Mouse (Mus musculus) liver, adult 2 months (tissue): Measurements from ENCODE around the gene Rnaseh2b. TPM values are rescaled to one million over a fixed set of nuclear protein-coding genes. Genes with fewer than 3 reads are reported as not detected.
A peak's percentile ranks its signal among the peaks of the same experiment; 100 is the strongest.

Experiments used
- DNase-seq: peaks from one replicate; pipeline ENCODE4 v3.0.0-alpha.2; 2011; ENCODE audit warnings: low read depth, low spot score; ENCODE audit errors: extremely low read depth
- H3K27ac ChIP-seq: fragments of 200-500 bp; replicated peaks from 2 replicates; pipeline ENCODE4 v1.5.1; 2012; ENCODE audit warnings: low read depth, mild to moderate bottlenecking, control low read depth, inconsistent platforms, low read length; ENCODE audit not compliant: insufficient read depth
- H3K27me3 ChIP-seq: fragments of 200-500 bp; 2 replicates; pipeline ENCODE4 v1.6.1; 2012; ENCODE audit warnings: mild to moderate bottlenecking, moderate library complexity, low read length, inconsistent platforms; ENCODE audit not compliant: control insufficient read depth, insufficient read depth
- H3K36me3 ChIP-seq: fragments of 200-500 bp; 2 replicates; pipeline ENCODE4 v1.6.1; 2012; ENCODE audit warnings: low read length, inconsistent platforms; ENCODE audit not compliant: control insufficient read depth, insufficient read depth
- H3K4me1 ChIP-seq: fragments of 200-500 bp; 2 replicates; pipeline ENCODE4 v1.6.1; 2011; ENCODE audit warnings: low read length; ENCODE audit not compliant: control insufficient read depth, insufficient read depth
- H3K4me3 ChIP-seq: fragments of 200-500 bp; 2 replicates; pipeline ENCODE4 v1.5.1; 2011; ENCODE audit warnings: low read depth, mild to moderate bottlenecking, control low read depth, low read length, moderate library complexity; ENCODE audit not compliant: insufficient read depth
- H3K79me2 ChIP-seq: fragments of 200-500 bp; 2 replicates; pipeline ENCODE4 v1.6.1; 2012; ENCODE audit warnings: inconsistent platforms, mild to moderate bottlenecking, low read length, moderate library complexity; ENCODE audit not compliant: control insufficient read depth, insufficient read depth
- H3K9ac ChIP-seq: fragments of 200-500 bp; 2 replicates; pipeline ENCODE4 v1.6.1; 2012; ENCODE audit warnings: low read depth, mild to moderate bottlenecking, control low read depth, inconsistent platforms, low read length
- CTCF ChIP-seq: fragments of 200-500 bp; IDR thresholded peaks from 2 replicates; pipeline ENCODE4 v1.5.1; 2011; ENCODE audit warnings: low read depth, low read length, control low read depth
- POLR2A ChIP-seq: fragments of 200-500 bp; IDR thresholded peaks from 2 replicates; pipeline ENCODE4 v1.6.1; 2011; ENCODE audit warnings: low read length, control low read depth; ENCODE audit not compliant: insufficient read depth; ENCODE audit errors: extremely low read depth
- WGBS: fragments of 180-500 bp; shearing (Covaris S2); methylation state at CpG from one replicate; pipeline ENCODE4 v1.1.7; 2018; 5-methylcytosine and 5-hydroxymethylcytosine counted together
- polyA plus RNA-seq: library from polyadenylated mRNA; depleted of rRNA; stranded (reverse); fragments of >200 nt; gene quantifications from 2 replicates; pipeline ENCODE4 v1.2.3, GENCODE M21; 2012; rRNA removed
- total RNA-seq: library from RNA; depleted of rRNA; stranded (reverse); fragments of >200 nt; gene quantifications from 2 replicates; pipeline ENCODE4 v1.2.3, GENCODE M21; 2014; rRNA removed

Gene Rnaseh2b
- total RNA-seq, result 5.6 and 5.9 TPM in 2 replicates
- 0.85 and 1.3 TPM in 2 replicates for polyA plus RNA-seq

- WGBS, result 5% methylated on average over 60 of the region's 60 CpGs
- H3K27ac ChIP-seq, result no peak within 1 kb of the TSS
Measured at GRCm38 (mm10) chr14:62292488-62293339, at the start of gene Rnaseh2b, which contains the start of gene Dleu7. Rnaseh2b (plus strand) TSS chr14:62292589. Dleu7 (minus strand) TSS chr14:62293047.

DNA sequence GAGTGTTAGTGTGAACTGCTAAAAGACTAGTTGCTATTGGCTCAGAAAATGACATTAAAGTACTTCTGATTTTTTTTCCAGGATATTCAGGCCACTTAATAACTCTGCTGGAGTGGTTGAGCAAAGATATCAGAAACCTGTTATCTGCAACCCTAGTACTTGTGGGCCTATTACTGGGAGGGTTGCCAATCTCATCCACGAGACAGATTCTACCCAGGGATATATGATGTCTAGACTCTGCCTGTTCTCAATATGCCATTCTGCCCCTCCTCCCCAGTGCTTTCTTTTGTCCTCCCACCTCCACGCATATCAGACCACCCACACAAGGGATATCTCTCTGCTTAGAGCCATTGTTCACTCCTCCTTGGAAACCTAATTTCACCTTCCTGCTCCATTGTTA, 48.9 kb upstream of the Rnaseh2b start:
- TF ChIP-seq CTCF (no peak), POLR2A (no peak)
- no peaks in the 10 kb centered on the region for H3K79me2 ChIP-seq
- H3K27me3 ChIP-seq, result no peaks in the 10 kb centered on the region
- no peaks in the 10 kb centered on the region for H3K36me3 ChIP-seq
- no peak for DNase-seq
- H3K9ac ChIP-seq, result no peak overlapping the region
- peaks cover 2% of the 10 kb centered on the region for H3K4me1 ChIP-seq
- no peak overlapping the region for H3K4me3 ChIP-seq
- no peak overlapping the region for H3K27ac ChIP-seq
- WGBS, result 83% methylated on average over 2 of the region's 2 CpGs

More at GRCm38 (mm10) chr14:62292488-62293339, at the start of gene Rnaseh2b, which contains the start of gene Dleu7:
- Histone ChIP-seq H3K79me2 (no peaks in the 10 kb centered on the region), H3K36me3 (no peaks in the 10 kb centered on the region), H3K27me3 (peaks cover 6% of the 10 kb centered on the region; the same call in 1 of the 2 replicates), H3K4me3 (peak within 1 kb of the TSS; percentile 36), H3K9ac (0 out of 2 replicates have a peak within 1 kb of the TSS, but pooled peaks have one; percentile 21), H3K4me1 (no peaks in the 10 kb centered on the region)
- DNase-seq, result no peak
- no peak for TF ChIP-seq POLR2A
- TF ChIP-seq CTCF, result no peak

DNA sequence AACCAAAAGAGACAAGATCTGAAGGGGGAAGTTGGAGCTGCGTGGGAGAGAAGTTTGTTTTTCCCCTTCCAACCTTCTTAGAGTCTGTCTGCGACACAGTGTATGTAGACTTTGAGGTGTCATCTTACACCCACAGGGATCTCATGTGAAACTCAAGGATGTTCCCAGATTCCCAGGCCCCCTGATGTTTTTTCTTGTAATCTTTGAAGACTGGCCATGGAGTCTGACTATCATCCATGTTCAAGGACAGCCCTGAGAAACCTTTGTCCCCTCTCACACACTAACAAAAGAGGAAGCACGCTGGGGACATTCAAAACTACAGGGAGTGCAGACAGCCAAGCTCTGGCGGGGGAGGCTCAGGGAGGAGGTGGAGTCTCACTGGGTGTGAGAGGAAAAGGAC, 46.8 kb upstream of the Rnaseh2b start:
- TF ChIP-seq POLR2A (no peak), CTCF (no peak)
- Histone ChIP-seq H3K27me3 (no peaks in the 10 kb centered on the region), H3K36me3 (no peaks in the 10 kb centered on the region), H3K9ac (no peak overlapping the region), H3K4me3 (no peak overlapping the region), H3K4me1 (peaks cover 7% of the 10 kb centered on the region), H3K27ac (no peak overlapping the region), H3K79me2 (no peaks in the 10 kb centered on the region)
- DNase-seq, result peak; percentile 32
- WGBS, result 37% methylated on average over 4 of the region's 4 CpGs

- DNase-seq, result peak; percentile 91
- WGBS, result 57% methylated on average over 7 of the region's 7 CpGs
- Histone ChIP-seq H3K4me1 (peaks cover 7% of the 10 kb centered on the region), H3K27ac (no peak overlapping the region), H3K4me3 (no peak overlapping the region), H3K27me3 (no peaks in the 10 kb centered on the region), H3K36me3 (no peaks in the 10 kb centered on the region), H3K9ac (no peak overlapping the region), H3K79me2 (no peaks in the 10 kb centered on the region)
- no peak for TF ChIP-seq POLR2A
- no peak for TF ChIP-seq CTCF
Measured at GRCm38 (mm10) chr14:62248345-62248744, 44.0 kb upstream of the Rnaseh2b start.

GRCm38 (mm10) chr14:62248796-62249195, 43.6 kb upstream of the Rnaseh2b start:
- Histone ChIP-seq H3K9ac (no peak overlapping the region), H3K27me3 (no peaks in the 10 kb centered on the region), H3K27ac (peak overlapping the region; percentile 3; the same call in 1 of the 2 replicates), H3K4me1 (peaks cover 7% of the 10 kb centered on the region), H3K79me2 (no peaks in the 10 kb centered on the region), H3K36me3 (no peaks in the 10 kb centered on the region), H3K4me3 (no peak overlapping the region)
- DNase-seq, result peak; percentile 64
- 55% methylated on average over 10 of the region's 10 CpGs for WGBS
- TF ChIP-seq CTCF, result no peak

- TF ChIP-seq CTCF, result no peak
- TF ChIP-seq POLR2A, result no peak
- H3K27ac ChIP-seq, result 0 out of 2 replicates have a peak overlapping the region, but pooled peaks have one; percentile 3
Measured at GRCm38 (mm10) chr14:62249251-62249650, 43.1 kb upstream of the Rnaseh2b start.

More at GRCm38 (mm10) chr14:62249251-62249650, 43.1 kb upstream of the Rnaseh2b start:
- Histone ChIP-seq H3K79me2 (no peaks in the 10 kb centered on the region), H3K27me3 (no peaks in the 10 kb centered on the region), H3K4me1 (peaks cover 7% of the 10 kb centered on the region), H3K36me3 (no peaks in the 10 kb centered on the region), H3K4me3 (no peak overlapping the region), H3K9ac (no peak overlapping the region)
- 19% methylated on average over 2 of the region's 2 CpGs for WGBS
- peak; percentile 95 for DNase-seq
